Mouse (Mus musculus) CD4-positive helper T cell, adult 2 months (primary cell): Measurements from ENCODE around the gene Tmem18.

Experiments used
- DNase-seq: peaks from one replicate; pipeline ENCODE4 v3.0.0-alpha.2; 2012; ENCODE audit warnings: low read depth, missing footprints, low spot score

Gene Tmem18

GRCm38 (mm10) chr12:30584356-30584740, at the start of gene Tmem18:
Gene Tmem18, plus strand, starts transcription at chr12:30584426.
- DNase-seq = peak; percentile 88

DNA sequence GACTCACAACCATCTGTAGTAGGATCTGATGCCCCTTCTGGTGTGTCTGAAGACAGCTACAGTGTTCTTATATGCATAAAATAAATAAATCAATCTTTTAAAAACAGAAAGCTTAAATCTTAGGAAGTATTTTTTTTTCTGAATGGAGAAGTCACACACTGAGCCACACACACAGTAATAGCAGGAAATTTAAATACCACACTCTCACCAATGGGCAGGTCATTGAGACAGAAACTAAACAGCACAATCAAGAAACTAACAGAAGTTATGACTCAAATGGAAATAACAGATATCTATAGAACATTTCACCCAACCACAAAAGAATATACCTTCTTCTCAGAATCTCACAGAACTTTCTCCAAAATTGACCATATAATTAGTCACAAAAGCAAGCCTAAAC, 26.9 kb upstream of the Tmem18 start:
- no peak for DNase-seq

- DNase-seq = no peak
Measured at GRCm38 (mm10) chr12:30561411-30561810, 22.8 kb upstream of the Tmem18 start.

- DNase-seq = no peak
Measured at GRCm38 (mm10) chr12:30572075-30572474, 12.2 kb upstream of the Tmem18 start.

GRCm38 (mm10) chr12:30575952-30576351, 8.3 kb upstream of the Tmem18 start:
- no peak for DNase-seq

DNA sequence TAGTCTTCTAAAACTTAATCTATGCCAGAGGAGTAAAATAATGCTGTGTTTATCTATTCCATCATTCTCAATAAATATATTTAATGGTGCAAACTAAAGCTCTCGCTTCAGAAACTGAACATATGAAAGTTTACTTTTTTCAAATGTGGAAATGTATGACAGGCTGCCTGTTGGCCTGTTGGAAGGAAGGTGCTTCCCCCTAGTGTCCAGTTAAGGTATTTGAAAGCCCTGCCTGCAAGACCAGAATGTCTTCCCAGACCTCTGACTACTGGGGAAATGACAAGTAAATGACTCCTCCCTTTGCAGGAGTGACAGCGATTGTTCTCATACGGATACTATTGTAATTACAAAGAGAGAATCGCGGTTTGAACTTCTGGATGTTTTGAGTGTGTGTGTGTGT, 6.2 kb upstream of the Tmem18 start:
- peak; percentile 69 for DNase-seq

DNA sequence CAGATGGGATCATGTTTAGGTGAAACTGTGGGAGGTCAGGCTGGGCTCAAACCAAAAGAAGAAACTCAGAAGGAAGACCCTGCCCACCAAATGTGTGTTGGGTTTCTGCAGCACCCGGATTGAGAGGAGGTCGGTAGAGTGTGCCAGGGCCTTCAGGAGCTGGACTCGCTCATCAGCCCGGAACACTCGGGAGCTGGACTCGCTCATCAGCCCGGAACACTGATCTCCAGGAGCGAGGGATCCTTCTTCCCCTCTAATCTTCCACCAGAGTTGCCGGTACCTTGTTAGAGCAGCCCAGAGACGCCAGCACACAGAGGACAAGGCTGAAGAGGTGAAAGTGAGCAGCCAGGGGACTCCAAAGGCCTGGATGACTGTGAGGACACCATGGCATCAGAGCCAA, 2.9 kb upstream of the Tmem18 start:
- DNase-seq = no peak

- no peak for DNase-seq
Measured at GRCm38 (mm10) chr12:30583586-30584355, 455 bp upstream of the Tmem18 start.

DNA sequence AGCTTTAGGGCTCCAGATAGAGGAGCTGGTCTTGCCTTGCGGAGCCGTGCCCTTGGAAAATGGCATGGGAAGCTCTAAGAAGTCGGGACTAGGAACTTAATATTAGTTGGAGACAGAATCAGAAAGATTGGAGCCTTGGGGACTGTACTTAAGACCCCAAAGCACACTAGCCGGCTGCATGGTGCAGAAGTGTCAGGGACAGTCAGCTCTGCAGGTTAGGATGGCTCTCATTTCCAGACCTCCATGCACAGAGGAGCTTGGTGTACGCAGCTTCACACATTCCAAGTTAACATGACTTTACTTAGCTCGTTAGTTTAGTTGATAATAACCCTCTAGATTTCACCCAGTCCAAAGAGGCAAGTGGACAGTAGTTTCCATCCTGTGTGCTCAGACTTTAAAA, 637 bp downstream of the Tmem18 start:
- DNase-seq = no peak

- DNase-seq = no peak
Measured at GRCm38 (mm10) chr12:30591832-30592231, 7.6 kb downstream of the Tmem18 start.

DNA sequence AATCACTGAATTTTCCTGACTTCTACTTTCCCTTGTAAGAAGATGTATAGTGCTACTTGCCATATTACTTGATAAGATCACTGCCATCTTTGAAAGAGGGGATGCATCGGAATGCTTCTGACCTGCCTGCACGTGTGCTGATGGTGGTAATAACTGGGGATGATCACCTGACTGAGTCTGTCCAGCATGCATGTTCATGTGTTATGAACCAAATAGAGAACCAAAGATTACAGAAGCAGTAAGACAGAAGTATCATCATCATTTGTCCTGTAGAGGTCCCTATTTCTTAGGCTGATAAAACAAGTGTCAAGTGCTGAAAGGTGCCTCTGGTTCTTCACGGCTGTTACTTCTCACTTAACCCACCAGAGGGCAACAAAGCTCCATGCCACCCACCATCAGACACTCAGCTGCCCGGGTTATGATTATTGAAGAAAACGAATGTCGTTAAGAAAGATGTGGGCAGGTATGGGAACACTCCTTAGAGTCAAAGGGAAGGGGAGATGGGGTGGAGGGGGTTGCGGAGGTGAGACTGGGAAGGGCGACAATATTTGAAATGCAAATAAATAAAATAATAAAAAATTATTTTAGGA, 12.7 kb downstream of the Tmem18 start:
- peak; percentile 62 for DNase-seq

GRCm38 (mm10) chr12:30598955-30599354, 14.7 kb downstream of the Tmem18 start:
- DNase-seq = no peak

DNA sequence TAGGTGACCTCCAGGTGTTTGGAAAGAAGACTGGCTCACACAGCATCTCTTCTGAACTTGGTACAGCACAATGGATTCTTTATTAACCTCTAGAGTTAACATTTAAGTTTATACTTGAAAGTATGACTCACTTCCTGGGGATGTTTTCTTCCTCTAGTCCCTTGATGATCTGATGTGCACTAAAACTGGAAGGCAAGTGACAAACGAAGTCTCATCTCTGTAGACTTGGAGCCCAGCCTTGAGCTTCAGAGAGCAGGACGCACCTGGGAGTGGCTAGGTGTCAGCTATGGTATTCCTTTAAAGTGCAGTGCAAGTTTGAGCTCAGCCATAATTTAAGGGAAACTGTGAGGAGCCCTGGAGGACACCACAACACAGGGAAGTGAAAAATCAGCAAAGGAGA, 15.2 kb downstream of the Tmem18 start:
- DNase-seq = no peak

GRCm38 (mm10) chr12:30599997-30600396, 15.8 kb downstream of the Tmem18 start:
- no peak for DNase-seq

DNA sequence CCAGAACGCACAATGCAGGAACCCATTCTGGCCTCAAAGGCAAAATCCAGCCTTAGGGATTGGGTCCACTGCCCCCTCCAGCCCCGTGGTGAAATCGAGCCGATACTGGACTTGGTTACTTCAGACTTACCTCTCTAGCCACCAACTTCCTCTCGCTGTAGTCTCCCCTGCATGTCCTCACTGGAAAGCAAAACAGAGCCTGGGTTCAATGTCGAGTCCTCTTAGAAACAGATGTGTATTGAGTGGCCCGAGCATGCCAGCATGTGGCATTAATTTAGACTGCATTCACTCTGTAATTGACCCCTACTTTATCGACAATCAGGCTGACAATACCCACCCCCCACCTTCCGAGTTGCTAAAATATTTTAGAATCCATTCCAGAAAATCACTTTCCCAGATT, 19.8 kb downstream of the Tmem18 start:
- no peak for DNase-seq

DNA sequence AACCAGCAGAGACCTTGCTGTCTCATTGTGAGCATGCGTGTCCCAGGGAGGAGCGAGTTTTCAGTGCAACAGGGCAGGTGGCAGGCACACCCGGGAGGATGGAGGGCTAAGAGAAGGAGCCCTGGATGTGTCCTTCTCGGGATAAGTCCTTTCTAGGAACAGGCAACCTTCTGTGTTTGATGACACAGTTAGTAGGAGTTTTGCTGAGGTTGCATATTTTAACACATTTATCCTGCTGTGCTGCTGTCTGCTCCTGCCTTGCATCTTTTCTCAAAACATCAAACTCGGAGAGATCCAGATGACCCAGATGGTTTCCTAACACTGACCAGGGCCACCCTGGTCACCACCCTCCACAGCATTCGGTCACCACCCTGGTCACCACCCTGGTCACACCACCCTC, 20.6 kb downstream of the Tmem18 start:
- no peak for DNase-seq

GRCm38 (mm10) chr12:30605941-30606340, 21.7 kb downstream of the Tmem18 start:
- no peak for DNase-seq

GRCm38 (mm10) chr12:30606743-30607142, 22.5 kb downstream of the Tmem18 start:
- DNase-seq = no peak

GRCm38 (mm10) chr12:30618425-30618824, 34.2 kb downstream of the Tmem18 start:
- DNase-seq = no peak

- no peak for DNase-seq
Measured at GRCm38 (mm10) chr12:30628466-30628865, 44.2 kb downstream of the Tmem18 start.

DNA sequence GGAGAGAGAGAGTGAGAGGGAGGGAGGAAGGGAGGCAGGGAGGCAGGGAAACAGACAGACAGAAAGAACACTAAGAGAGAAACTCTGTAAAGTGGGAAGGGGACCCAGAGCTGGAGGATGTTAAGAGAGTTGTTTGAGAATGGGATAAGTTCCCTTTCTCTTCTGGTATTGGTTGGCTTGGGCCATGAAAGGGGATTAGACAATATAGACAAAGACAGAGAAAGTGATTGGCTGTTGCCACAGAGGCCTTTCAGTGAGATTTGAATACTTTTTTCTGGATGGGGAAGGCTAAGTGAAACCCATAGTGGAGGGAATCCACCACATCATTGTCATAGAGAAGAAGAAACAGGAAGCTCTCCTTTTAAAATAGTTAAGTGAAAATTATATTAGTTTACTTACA, 50.3 kb downstream of the Tmem18 start:
- DNase-seq = no peak
